Mouse (Mus musculus) limb, embryonic 14.5 days (tissue): ENCODE measurements at regions not wholly inside any gene's neighbourhood (a gene's known extent, or its start where the extent isn't known, plus 50 kb on each side); places are given as distances from the start of the nearest gene placed in this dataset.

ENCODE experiments used
- ATAC-seq: fragments of 200-750 bp; cut with Nextera tagmentation; 2 replicates; pipeline ENCODE4 v1.8.0; 2017; ENCODE audit warnings: low read depth, moderate number of reproducible peaks, moderate TSS enrichment; ENCODE audit not compliant: low FRiP score
- DNase-seq: peaks from one replicate; pipeline ENCODE4 v3.0.0-alpha.2; 2015; ENCODE audit warnings: low spot score
- H3K27ac ChIP-seq: fragments of 300-500 bp; sonication (generic); replicated peaks from 2 replicates; pipeline ENCODE4 v1.5.1; 2014; ENCODE audit warnings: low read depth, mild to moderate bottlenecking, low read length, moderate library complexity, mixed read lengths
- H3K27me3 ChIP-seq: fragments of 300-500 bp; sonication (generic); 2 replicates; pipeline ENCODE4 v1.6.1; 2014; ENCODE audit warnings: low read length, mixed read lengths; ENCODE audit not compliant: control insufficient read depth, insufficient read depth
- H3K36me3 ChIP-seq: fragments of 300-500 bp; sonication (generic); 2 replicates; pipeline ENCODE4 v1.6.1; 2014; ENCODE audit warnings: mild to moderate bottlenecking, low read length, moderate library complexity, mixed read lengths; ENCODE audit not compliant: control insufficient read depth, insufficient read depth
- H3K4me1 ChIP-seq: fragments of 300-500 bp; sonication (generic); 2 replicates; pipeline ENCODE4 v1.6.1; 2014; ENCODE audit warnings: antibody characterized with exemption, low read length, mixed read lengths; ENCODE audit not compliant: control insufficient read depth, insufficient read depth
- H3K4me2 ChIP-seq: fragments of 300-500 bp; sonication (generic); replicated peaks from 2 replicates; pipeline ENCODE4 v1.6.1; 2014; ENCODE audit warnings: low read depth, mild to moderate bottlenecking, low read length, moderate library complexity; ENCODE audit not compliant: severe bottlenecking
- H3K4me3 ChIP-seq: fragments of 300-500 bp; sonication (generic); replicated peaks from 2 replicates; pipeline ENCODE4 v1.5.1; 2014; ENCODE audit warnings: low read length
- H3K9ac ChIP-seq: fragments of 300-500 bp; sonication (generic); 2 replicates; pipeline ENCODE4 v1.6.1; 2014; ENCODE audit warnings: mild to moderate bottlenecking, low read depth, low read length, moderate library complexity; ENCODE audit not compliant: severe bottlenecking
- H3K9me3 ChIP-seq: fragments of 300-500 bp; sonication (generic); 2 replicates; pipeline ENCODE4 v1.6.1; 2016; ENCODE audit warnings: low read length; ENCODE audit not compliant: control insufficient read depth
- POLR2A ChIP-seq: fragments of 200-500 bp; IDR thresholded peaks from 2 replicates; pipeline ENCODE4 v1.8.0; 2012; ENCODE audit warnings: inconsistent platforms, mild to moderate bottlenecking, moderate library complexity, borderline replicate concordance; ENCODE audit not compliant: insufficient read depth, insufficient read length; ENCODE audit errors: extremely low read depth
- WGBS: fragments of 180-500 bp; shearing (Covaris S2); extraction: QIAGEN DNeasy Blood & Tissue Kit; methylation state at CpG from one replicate; pipeline ENCODE4 v1.1.7; 2014; 5-methylcytosine and 5-hydroxymethylcytosine counted together

DNA sequence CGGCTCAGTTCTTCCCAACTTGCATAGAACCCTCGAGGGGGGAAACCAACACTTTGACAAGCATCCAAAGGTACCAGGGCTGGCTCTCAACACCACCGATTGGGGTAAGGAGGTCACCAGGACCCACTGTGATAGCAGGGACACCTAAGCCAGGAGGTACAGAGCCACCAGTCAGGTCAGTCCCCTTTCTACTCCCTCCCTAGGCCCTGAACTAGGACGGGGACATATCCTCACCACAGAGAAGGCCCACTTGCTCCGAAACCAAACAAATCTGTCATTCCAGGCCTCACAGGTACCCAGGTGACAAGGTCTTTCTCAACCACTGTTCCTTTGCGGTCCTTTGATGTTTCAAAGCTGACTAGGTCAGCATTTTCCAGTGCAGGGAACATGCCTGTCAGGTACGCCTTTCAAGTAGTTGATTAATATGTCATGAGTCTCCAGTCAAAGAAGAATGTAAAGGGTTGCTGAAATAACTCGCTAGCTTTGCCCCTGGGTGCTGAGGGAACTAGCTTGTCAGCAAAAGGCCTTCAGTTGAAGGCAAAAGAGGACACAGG lies 95.4 kb downstream of the Zfp36l1 start:
- Histone ChIP-seq H3K27me3 (no peaks in the 10 kb centered on the region), H3K4me1 (peaks cover 62% of the 10 kb centered on the region), H3K9me3 (no peaks in the 10 kb centered on the region), H3K9ac (no peak overlapping the region), H3K36me3 (no peaks in the 10 kb centered on the region), H3K4me3 (no peak overlapping the region), H3K27ac (0 out of 2 replicates have a peak overlapping the region, but pooled peaks have one; percentile 11), H3K4me2 (no peak overlapping the region)
- WGBS: 72% methylated on average over 8 of the region's 8 CpGs
- DNase-seq (peak; percentile 48), ATAC-seq (no peak)
- TF ChIP-seq POLR2A: no peak

DNA sequence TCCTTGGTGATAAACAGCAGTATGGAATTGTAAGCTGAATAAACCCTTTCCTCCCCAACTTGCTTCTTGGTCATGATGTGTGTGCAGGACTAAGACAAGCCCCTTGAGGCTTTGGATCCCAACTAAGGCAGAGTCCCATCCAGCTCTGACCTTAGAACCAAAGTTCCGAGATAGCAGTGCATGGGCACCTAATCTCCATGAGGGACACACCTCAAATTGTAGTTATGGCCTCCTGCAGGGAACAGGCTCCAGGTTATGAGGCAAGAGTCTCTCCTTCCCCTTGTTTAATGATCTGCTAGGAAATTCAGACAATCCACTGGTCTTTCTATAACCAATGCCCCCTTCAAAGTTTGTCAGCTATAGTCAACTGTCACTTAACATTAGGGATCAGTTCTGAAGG lies 96.9 kb downstream of the Zfp36l1 start:
- H3K4me1 ChIP-seq: peaks cover 51% of the 10 kb centered on the region
- H3K4me3 ChIP-seq: no peak overlapping the region
- no peak overlapping the region for H3K27ac ChIP-seq
- no peak overlapping the region for H3K4me2 ChIP-seq
- no peaks in the 10 kb centered on the region for H3K9me3 ChIP-seq
- DNase-seq (no peak), ATAC-seq (no peak)
- no peaks in the 10 kb centered on the region for H3K36me3 ChIP-seq
- H3K9ac ChIP-seq: no peak overlapping the region
- 74% methylated on average over 1 of the region's 1 CpGs for WGBS
- TF ChIP-seq POLR2A: no peak
- no peaks in the 10 kb centered on the region for H3K27me3 ChIP-seq

DNA sequence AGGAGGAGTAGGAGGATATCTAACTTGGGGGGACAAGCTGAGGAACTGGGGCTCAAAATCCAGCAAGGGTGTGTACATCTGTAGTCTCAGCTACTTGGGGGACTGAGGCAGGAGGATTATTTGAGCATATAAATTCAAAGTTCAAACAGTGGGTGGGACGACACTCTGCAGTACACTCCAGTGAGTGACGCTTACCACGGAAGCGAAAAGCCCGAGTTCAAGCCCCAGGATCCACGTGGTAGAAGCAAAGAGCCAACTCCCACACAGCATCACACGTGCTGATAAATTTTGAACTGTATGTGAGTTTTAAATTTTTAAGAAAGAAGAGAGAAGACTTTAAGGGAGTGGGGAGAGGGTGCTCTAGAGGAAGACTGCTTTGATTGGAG lies 98.2 kb downstream of the Zfp36l1 start:
- DNase-seq (no peak), ATAC-seq (no peak)
- Histone ChIP-seq H3K9me3 (no peaks in the 10 kb centered on the region), H3K36me3 (no peaks in the 10 kb centered on the region), H3K27ac (peak overlapping the region; percentile 83), H3K4me1 (peaks cover 40% of the 10 kb centered on the region), H3K27me3 (no peaks in the 10 kb centered on the region), H3K9ac (peak overlapping the region; percentile 1; the same call in 1 of the 2 replicates), H3K4me2 (no peak overlapping the region; the same call in 1 of the 2 replicates), H3K4me3 (no peak overlapping the region)
- TF ChIP-seq POLR2A: no peak
- 46% methylated on average over 7 of the region's 7 CpGs for WGBS

DNA sequence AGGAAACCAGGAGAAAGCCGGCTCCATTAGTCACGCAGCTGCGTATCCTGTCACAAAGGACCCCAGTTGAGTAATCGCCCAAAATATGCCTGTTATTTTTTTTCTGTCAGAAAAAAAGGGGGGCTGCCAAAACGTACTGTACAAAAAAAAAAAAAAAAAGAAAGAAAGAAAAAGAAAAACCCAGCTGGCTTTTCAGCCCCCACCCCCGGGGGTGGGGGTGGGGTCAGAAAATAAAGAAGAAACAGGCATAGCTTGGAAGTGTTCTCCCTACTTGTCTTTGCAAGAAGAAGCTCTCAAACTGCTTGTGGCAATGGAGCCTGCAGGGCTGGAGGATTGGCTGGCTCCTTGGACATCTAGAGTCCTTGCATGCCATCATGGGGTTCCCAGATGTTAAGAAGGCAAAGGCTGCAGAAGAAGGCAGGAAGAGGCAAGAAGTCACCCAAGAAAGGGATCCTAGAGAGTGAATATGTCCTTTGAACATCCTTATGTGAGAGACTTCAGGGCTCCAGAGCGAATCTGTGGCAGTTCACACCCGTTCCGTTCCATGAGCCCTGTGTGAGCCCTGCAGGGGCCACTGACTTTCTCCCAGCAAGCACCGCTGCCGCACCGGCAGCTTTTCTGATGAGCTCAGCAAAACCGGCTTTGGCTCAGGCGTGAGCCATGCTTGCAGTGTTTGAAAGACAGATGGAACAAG lies 98.8 kb downstream of the Zfp36l1 start:
- Histone ChIP-seq H3K4me1 (peaks cover 40% of the 10 kb centered on the region), H3K36me3 (no peaks in the 10 kb centered on the region), H3K27ac (peak overlapping the region; percentile 83), H3K27me3 (no peaks in the 10 kb centered on the region), H3K9ac (peak overlapping the region; percentile 1; the same call in 1 of the 2 replicates), H3K4me3 (no peak overlapping the region), H3K4me2 (peak overlapping the region; percentile 35), H3K9me3 (no peaks in the 10 kb centered on the region)
- WGBS: 8% methylated on average over 14 of the region's 14 CpGs
- TF ChIP-seq POLR2A: no peak
- DNase-seq (peak; percentile 82), ATAC-seq (peak; percentile 80)

DNA sequence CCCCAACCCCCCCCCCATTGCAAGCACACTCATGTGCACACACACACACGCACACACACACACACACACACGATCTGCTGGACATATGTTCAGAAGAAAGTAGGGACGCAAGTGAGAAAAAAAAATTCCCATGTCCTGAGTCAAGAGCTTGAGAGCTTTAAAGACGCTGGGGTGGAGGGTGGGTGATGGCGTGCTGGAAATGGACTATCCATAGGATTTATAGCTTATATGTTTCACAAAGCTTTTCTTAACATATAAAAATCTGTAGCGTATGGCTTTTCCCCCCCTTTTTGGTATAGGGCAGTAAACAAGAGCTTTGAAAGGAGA lies 99.3 kb downstream of the Zfp36l1 start:
- no peak for TF ChIP-seq POLR2A
- Histone ChIP-seq H3K27ac (peak overlapping the region; percentile 83), H3K9me3 (no peaks in the 10 kb centered on the region), H3K27me3 (no peaks in the 10 kb centered on the region), H3K4me3 (no peak overlapping the region), H3K36me3 (no peaks in the 10 kb centered on the region), H3K9ac (no peak overlapping the region), H3K4me1 (peaks cover 38% of the 10 kb centered on the region), H3K4me2 (peak overlapping the region; percentile 35)
- WGBS: 30% methylated on average over 6 of the region's 6 CpGs
- ATAC-seq (no peak), DNase-seq (no peak)
